Mouse (Mus musculus) T-helper 17 cell (primary cell): Measurements from ENCODE around the gene Gm15080.
"Not testable (repeated sequence)": the region's sequence is repeated elsewhere in the genome, so short reads cannot be mapped to it uniquely, and the experiment has no call there.

Experiments
- in situ Hi-C, 2 experiments: fragments of 300-600 bp; cut with MboI, MseI; formaldehyde crosslinking; loops; 1 replicate in 1 of 2; 2 replicates in 1 of 2; pipeline ENCODE4 v1.15.1; 2025; ENCODE audit warnings: high pct_unique_total_duplicates in 2 of 2

Gm15080 gene

DNA sequence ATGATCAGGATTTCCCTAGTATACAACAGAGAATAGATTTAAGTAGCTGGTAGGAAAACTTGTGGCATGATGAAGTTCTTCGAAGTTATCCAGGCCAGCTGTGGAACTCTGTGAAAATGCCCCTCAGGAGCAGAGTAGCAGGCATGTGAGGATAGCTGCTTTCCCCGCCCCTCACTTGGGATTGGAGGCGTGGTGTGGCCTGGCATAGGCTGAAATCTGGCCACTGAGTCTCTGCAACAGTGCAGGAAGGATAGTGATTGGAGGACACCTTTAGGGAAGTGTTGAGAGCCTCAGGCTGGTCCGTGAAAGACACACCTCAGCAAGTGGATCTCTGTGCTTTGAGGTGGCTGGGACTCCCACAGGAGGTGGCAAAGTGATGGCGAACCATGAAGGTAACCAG, at the start of gene Gm15080:
Gene Gm15080, plus strand, starts transcription at position 301 of the 400 bp plus-strand sequence.
- in situ Hi-C loops = not testable (repeated sequence)
